Mouse (Mus musculus) ES-Bruce4 (cell line): ENCODE results near the gene Pold4.

Source experiments
- CTCF ChIP-seq: IDR thresholded peaks from one replicate; pipeline ENCODE4 v1.8.1; 2011; ENCODE audit warnings: low read depth, low read length
- POLR2A ChIP-seq: IDR thresholded peaks from one replicate; pipeline ENCODE4 v1.8.1; 2011; ENCODE audit warnings: low read length; ENCODE audit not compliant: insufficient read depth

DNA sequence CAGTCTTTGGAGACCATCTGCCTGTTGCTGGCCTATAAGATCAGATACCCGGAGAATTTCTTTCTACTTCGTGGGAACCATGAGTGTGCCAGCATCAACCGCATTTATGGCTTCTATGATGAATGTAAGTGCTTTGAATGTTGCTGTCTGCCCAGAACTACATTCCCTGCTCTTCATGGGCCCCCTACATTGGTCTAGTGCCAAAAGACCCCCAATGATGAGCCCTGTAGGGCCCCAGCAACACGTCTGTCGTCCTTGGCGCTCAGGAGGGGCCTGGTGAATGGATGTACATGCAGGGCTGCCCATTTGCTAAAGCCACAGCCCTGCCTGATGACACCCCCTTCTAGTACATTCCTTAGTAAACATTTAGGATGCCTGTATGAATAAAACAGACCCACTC lies 38.6 kb upstream of the Pold4 start:
- no peak for TF ChIP-seq CTCF
- TF ChIP-seq POLR2A: no peak
